Comparison of ENCODE assay signal across 10 mouse cellular contexts in genomic region chr4:132387617-132388016, GRCm38 (mm10). TPM values are rescaled to one million over a fixed set of nuclear protein-coding genes. Genes with fewer than 3 reads are reported as not detected.
A peak's percentile ranks its signal among the peaks of the same experiment; 100 is the strongest.
DNase-seq lines count a peak whose midpoint lies in the region; ATAC-seq lines count a peak whose summit lies in the region.
"Had no signal": no experiment of that assay in that cellular context is flagged by ENCODE, and none has a peak within 500 bp of the region (broad histone marks: within the 10 kb centered on the region; RNA-seq: fewer than 3 reads in every experiment).

No protein-coding gene starts in this region.

- ATAC-seq in liver, embryonic 12.5 days: no peak
- ATAC-seq in heart, embryonic 12.5 days (ENCODE audit: insufficient number of reproducible peaks, low FRiP score): no peak
- ATAC-seq: intestine, embryonic 16.5 days had no signal

- no peaks in the 10 kb centered on the region for H3K27me3 ChIP-seq in liver, embryonic 12.5 days (replicated peaks)
- H3K27me3 ChIP-seq in heart, embryonic 12.5 days (replicated peaks): no peaks in the 10 kb centered on the region
- H3K27me3 ChIP-seq: embryonic facial prominence, embryonic 12.5 days had no signal

- H3K4me1 ChIP-seq in liver, embryonic 12.5 days: peaks cover 60% of the 10 kb centered on the region
- H3K4me1 ChIP-seq in heart, embryonic 12.5 days (replicated peaks): peaks cover 21% of the 10 kb centered on the region
- H3K4me1 ChIP-seq: embryonic facial prominence, embryonic 12.5 days had no signal

- DNase-seq in liver: no peak
- DNase-seq in ZHBTc4 (ENCODE audit: low read depth, low spot score): peak; percentile 43
- DNase-seq in kidney, postnatal 36 days: peak; percentile 46 to 59
- DNase-seq in ovary, adult 18-20 months (ENCODE audit: low spot score): no peak
- no peak for DNase-seq in cerebellum, adult 11-12 months
- DNase-seq: cerebellum, adult 18-20 months had no signal

- 81% methylated on average over 5 of the region's 5 CpGs for WGBS in liver, embryonic 12.5 days (ENCODE audit: insufficient replicate concordance)
- WGBS in heart, embryonic 12.5 days: 76% methylated on average over 5 of the region's 5 CpGs

- peak overlapping the region; percentile 47 for H3K27ac ChIP-seq in liver, embryonic 12.5 days
- H3K27ac ChIP-seq in heart, embryonic 12.5 days (ENCODE audit: poor library complexity, severe bottlenecking): no peak overlapping the region
- H3K27ac ChIP-seq: embryonic facial prominence, embryonic 12.5 days had no signal

- no peak overlapping the region for H3K9ac ChIP-seq in liver, embryonic 12.5 days
- H3K9ac ChIP-seq in heart, embryonic 12.5 days: 0 out of 2 replicates have a peak overlapping the region, but pooled peaks have one; percentile 13
- H3K9ac ChIP-seq: embryonic facial prominence, embryonic 12.5 days had no signal

- peaks cover 44% of the 10 kb centered on the region for H3K36me3 ChIP-seq in liver, embryonic 12.5 days
- peaks cover 37% of the 10 kb centered on the region for H3K36me3 ChIP-seq in heart, embryonic 12.5 days

- H3K4me2 ChIP-seq in liver, embryonic 12.5 days: no peak overlapping the region
- H3K4me2 ChIP-seq in heart, embryonic 12.5 days: no peak overlapping the region
- H3K4me2 ChIP-seq: embryonic facial prominence, embryonic 12.5 days had no signal

- H3K4me3 ChIP-seq in liver, embryonic 12.5 days: no peak overlapping the region
- no peak overlapping the region for H3K4me3 ChIP-seq in heart, embryonic 12.5 days
- H3K4me3 ChIP-seq: embryonic facial prominence, embryonic 12.5 days had no signal

- H3K9me3 ChIP-seq in liver, embryonic 12.5 days (replicated peaks): peaks cover 5% of the 10 kb centered on the region; the same call in 1 of the 2 replicates
- H3K9me3 ChIP-seq in heart, embryonic 12.5 days (replicated peaks): no peaks in the 10 kb centered on the region
- H3K9me3 ChIP-seq: embryonic facial prominence, embryonic 12.5 days had no signal

RNA-seq across cellular contexts. Expression of gene Rcc1, which starts 34.2 kb away (rescaled TPM):
- 91.9 and 102 TPM in 2 replicates for polyA plus RNA-seq in liver, embryonic 12.5 days (2016; fragmentation: Nextera tagmentation; extraction: Ambion mirVana)
- 39.2 and 47.1 TPM in 2 replicates for polyA plus RNA-seq in heart, embryonic 12.5 days (2016; fragmentation: Nextera tagmentation; extraction: Ambion mirVana)

RNA-seq across cellular contexts. Expression of gene Phactr4, which starts 34.7 kb away (rescaled TPM):
- polyA plus RNA-seq in liver, embryonic 12.5 days (2016; fragmentation: Nextera tagmentation; extraction: Ambion mirVana): 14.4 and 14.5 TPM in 2 replicates
- 19.5 and 22.9 TPM in 2 replicates for polyA plus RNA-seq in heart, embryonic 12.5 days (2016; fragmentation: Nextera tagmentation; extraction: Ambion mirVana)

RNA-seq across cellular contexts. Expression of gene Trnau1ap, which starts 58.3 kb away (rescaled TPM):
- polyA plus RNA-seq in liver, embryonic 12.5 days (2016; fragmentation: Nextera tagmentation; extraction: Ambion mirVana): 48.2 and 50.8 TPM in 2 replicates
- 64.8 and 68.5 TPM in 2 replicates for polyA plus RNA-seq in heart, embryonic 12.5 days (2016; fragmentation: Nextera tagmentation; extraction: Ambion mirVana)

Comparison
In these comparisons a context has a peak if more than half of its experiments do, and no peak if none do; other contexts are left out.
1. DNase-seq: peak in ZHBTc4 (single experiment) and kidney, postnatal 36 days (2 of 2); none in liver (single experiment), ovary, adult 18-20 months (single experiment) and cerebellum, adult 11-12 months (single experiment).